35 mouse cellular contexts compared by ENCODE assay signal in genomic region chr4:28906985-28907384, GRCm38 (mm10).
"Had no signal": no experiment of that assay in that cellular context is flagged by ENCODE, and none has a peak within 500 bp of the region (broad histone marks: within the 10 kb centered on the region; RNA-seq: fewer than 3 reads in every experiment).

No protein-coding gene starts in this region.

- H3K4me1 ChIP-seq: heart, embryonic 10.5 days; heart, embryonic 12.5 days; heart, embryonic 13.5 days; heart, embryonic 15.5 days; hindbrain, embryonic 10.5 days; hindbrain, embryonic 12.5 days; hindbrain, embryonic 13.5 days; hindbrain, embryonic 15.5 days; intestine, embryonic 15.5 days; kidney, embryonic 15.5 days had no signal

- ATAC-seq: hindbrain, embryonic 16.5 days; hindbrain, postnatal 0 days; inflammation-experienced regulatory T-cells, adult 6 months; intestine, embryonic 15.5 days; intestine, embryonic 16.5 days; intestine, postnatal 0 days had no signal

- H3K4me2 ChIP-seq: heart, embryonic 11.5 days; heart, embryonic 12.5 days; heart, embryonic 13.5 days; heart, embryonic 15.5 days; hindbrain, embryonic 12.5 days; hindbrain, embryonic 13.5 days; hindbrain, embryonic 14.5 days; hindbrain, embryonic 15.5 days; intestine, embryonic 15.5 days; kidney, embryonic 15.5 days had no signal

- H3K9me3 ChIP-seq: heart, embryonic 10.5 days; heart, embryonic 12.5 days; heart, embryonic 13.5 days; heart, embryonic 15.5 days; hindbrain, embryonic 10.5 days; hindbrain, embryonic 12.5 days; hindbrain, embryonic 13.5 days; hindbrain, embryonic 15.5 days; intestine, embryonic 15.5 days; kidney, embryonic 15.5 days had no signal

- H3K9ac ChIP-seq: heart, embryonic 12.5 days; heart, embryonic 13.5 days; heart, embryonic 15.5 days; hindbrain, embryonic 12.5 days; hindbrain, embryonic 13.5 days; hindbrain, embryonic 14.5 days; hindbrain, embryonic 15.5 days; intestine, embryonic 15.5 days; kidney, embryonic 15.5 days had no signal

- H3K27me3 ChIP-seq: heart, embryonic 12.5 days; heart, embryonic 13.5 days; heart, embryonic 15.5 days; hindbrain, embryonic 12.5 days; hindbrain, embryonic 13.5 days; hindbrain, embryonic 15.5 days; intestine, embryonic 15.5 days; kidney, embryonic 15.5 days had no signal

- H3K36me3 ChIP-seq: heart, embryonic 10.5 days; heart, embryonic 12.5 days; heart, embryonic 13.5 days; heart, embryonic 15.5 days; hindbrain, embryonic 10.5 days; hindbrain, embryonic 12.5 days; hindbrain, embryonic 13.5 days; hindbrain, embryonic 15.5 days; intestine, embryonic 15.5 days; kidney, embryonic 15.5 days had no signal

- DNase-seq: heart, postnatal 10 days; heart, postnatal 14 days; heart, postnatal 36 days; heart, postnatal 4 days; kidney, adult 11 months; kidney, adult 18-20 months; kidney, adult 2 months; kidney, adult 8-10 months; kidney, adult 9 months; kidney, postnatal 10 days; kidney, postnatal 14 days; kidney, postnatal 25 days; kidney, postnatal 36 days; kidney, postnatal 4 days; layer of hippocampus, adult 9-11 months; layer of hippocampus, postnatal 36 days had no signal

- H3K27ac ChIP-seq: heart, embryonic 10.5 days; heart, embryonic 13.5 days; heart, embryonic 15.5 days; hindbrain, embryonic 10.5 days; hindbrain, embryonic 12.5 days; hindbrain, embryonic 13.5 days; hindbrain, embryonic 14.5 days; hindbrain, embryonic 15.5 days; hindbrain, postnatal 0 days; intestine, embryonic 15.5 days; kidney, embryonic 15.5 days; kidney, postnatal 0 days; layer of hippocampus, adult 2 months had no signal

- H3K4me3 ChIP-seq: heart, embryonic 10.5 days; heart, embryonic 12.5 days; heart, embryonic 13.5 days; heart, embryonic 15.5 days; hindbrain, embryonic 10.5 days; hindbrain, embryonic 12.5 days; hindbrain, embryonic 13.5 days; hindbrain, embryonic 15.5 days; intestine, embryonic 15.5 days; kidney, embryonic 15.5 days; layer of hippocampus, adult 2 months had no signal
